Mouse (Mus musculus) limb, embryonic 13.5 days (tissue): ENCODE data around the gene Ankrd13c. TPM values are rescaled to one million over a fixed set of nuclear protein-coding genes. Genes with fewer than 3 reads are reported as not detected.

Experiments used
- ATAC-seq: fragments of 200-750 bp; cut with Nextera tagmentation; 2 replicates; pipeline ENCODE4 v1.8.0; 2017; ENCODE audit warnings: low read depth, moderate number of reproducible peaks, moderate TSS enrichment; ENCODE audit not compliant: low FRiP score
- H3K27ac ChIP-seq: fragments of 300-500 bp; sonication (generic); 2 replicates; pipeline ENCODE4 v1.5.1; 2015; ENCODE audit warnings: inconsistent platforms, mild to moderate bottlenecking, moderate library complexity
- H3K27me3 ChIP-seq: fragments of 300-500 bp; sonication (generic); 2 replicates; pipeline ENCODE4 v1.6.1; 2015; ENCODE audit warnings: mild to moderate bottlenecking, inconsistent platforms
- H3K36me3 ChIP-seq: fragments of 300-500 bp; sonication (generic); 2 replicates; pipeline ENCODE4 v1.6.1; 2015; ENCODE audit warnings: inconsistent platforms, mild to moderate bottlenecking, moderate library complexity
- H3K4me1 ChIP-seq: fragments of 300-500 bp; sonication (generic); 2 replicates; pipeline ENCODE4 v1.6.1; 2015; ENCODE audit warnings: inconsistent platforms
- H3K4me2 ChIP-seq: fragments of 300-500 bp; sonication (generic); replicated peaks from 2 replicates; pipeline ENCODE4 v1.6.1; 2015; ENCODE audit warnings: inconsistent platforms, mild to moderate bottlenecking, moderate library complexity
- H3K4me3 ChIP-seq: fragments of 300-500 bp; sonication (generic); 2 replicates; pipeline ENCODE4 v1.5.1; 2015; ENCODE audit warnings: moderate library complexity, mild to moderate bottlenecking, inconsistent platforms
- H3K9ac ChIP-seq: fragments of 300-500 bp; sonication (generic); 2 replicates; pipeline ENCODE4 v1.6.1; 2015; ENCODE audit warnings: mild to moderate bottlenecking, inconsistent platforms
- H3K9me3 ChIP-seq: fragments of 300-500 bp; sonication (generic); 2 replicates; pipeline ENCODE4 v1.6.1; 2016; ENCODE audit warnings: inconsistent platforms
- WGBS: fragments of 180-500 bp; shearing (Covaris S2); methylation state at CpG from one replicate; pipeline ENCODE4 v1.1.7; 2015; 5-methylcytosine and 5-hydroxymethylcytosine counted together
- polyA plus RNA-seq: library from polyadenylated mRNA; unstranded; fragments of >200 nt; fragmentation: Nextera tagmentation; extraction: Ambion mirVana; gene quantifications from 2 replicates; pipeline ENCODE4 v1.2.1, GENCODE M21; 2015

Ankrd13c gene
- polyA plus RNA-seq: 14.9 and 15.5 TPM in 2 replicates

DNA sequence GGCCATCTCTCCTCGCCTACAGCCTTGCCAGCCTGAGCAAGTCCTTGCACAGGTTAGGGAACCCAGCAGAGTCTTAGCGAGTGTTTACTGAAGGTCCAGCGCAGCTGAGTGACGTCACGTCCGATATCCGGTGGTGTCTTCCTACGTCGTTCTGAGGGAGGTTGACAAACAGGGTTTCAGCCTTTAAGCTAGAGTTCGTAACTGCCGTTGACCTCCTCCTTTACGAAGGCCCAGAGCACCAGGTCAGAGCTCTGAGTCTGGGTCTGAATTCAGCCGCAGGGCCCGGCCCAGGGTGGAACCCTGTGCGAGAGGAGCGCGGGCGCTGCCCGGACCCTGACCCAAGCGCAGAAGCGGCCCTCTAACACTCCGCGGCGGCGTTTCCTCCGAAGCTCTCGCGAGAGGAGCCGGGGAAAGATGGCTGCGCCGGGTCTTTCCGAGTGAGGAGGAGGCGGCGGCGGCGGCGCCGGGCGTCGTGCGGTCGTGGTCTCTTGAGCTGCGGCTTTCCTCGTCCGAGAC, at the start of gene Ankrd13c:
Gene Ankrd13c (plus strand): TSS at position 397 of the 516 bp plus-strand sequence.
- no peaks in the 10 kb centered on the region for H3K27me3 ChIP-seq
- peak within 1 kb of the TSS; percentile 95 for H3K4me2 ChIP-seq
- ATAC-seq: peak; percentile 99
- WGBS: under 1% methylated on average over 45 of the region's 45 CpGs
- H3K27ac ChIP-seq: peak within 1 kb of the TSS; percentile 97
- H3K4me1 ChIP-seq: peaks cover 19% of the 10 kb centered on the region
- no peaks in the 10 kb centered on the region for H3K9me3 ChIP-seq
- peak within 1 kb of the TSS; percentile 97 for H3K9ac ChIP-seq
- peaks cover 3% of the 10 kb centered on the region for H3K36me3 ChIP-seq
- peak within 1 kb of the TSS; percentile 98 for H3K4me3 ChIP-seq

DNA sequence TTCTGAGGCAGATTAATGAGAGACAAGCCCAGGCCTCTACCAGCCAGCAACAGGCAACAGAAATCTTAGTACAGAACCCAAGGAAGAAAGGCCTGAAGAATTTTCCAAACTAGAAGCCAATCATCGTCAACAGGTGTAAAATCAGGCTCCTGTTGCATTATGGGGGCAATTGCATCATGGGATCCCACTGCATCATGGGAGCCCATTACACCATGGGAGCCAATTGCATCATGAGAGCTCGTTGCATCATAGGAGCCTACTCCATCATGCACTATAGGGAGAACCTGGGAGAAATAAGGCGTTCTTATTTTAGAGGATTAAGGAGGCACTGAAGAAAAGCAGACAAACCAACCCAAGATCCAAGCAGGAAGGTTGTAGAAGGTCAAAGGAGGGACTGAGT, 49.4 kb upstream of the Ankrd13c start:
- ATAC-seq: no peak
- WGBS: 79% methylated on average over 3 of the region's 3 CpGs
- H3K4me3 ChIP-seq: no peak overlapping the region
- H3K36me3 ChIP-seq: no peaks in the 10 kb centered on the region
- no peak overlapping the region for H3K27ac ChIP-seq
- no peaks in the 10 kb centered on the region for H3K4me1 ChIP-seq
- H3K27me3 ChIP-seq: no peaks in the 10 kb centered on the region
- H3K4me2 ChIP-seq: no peak overlapping the region
- H3K9me3 ChIP-seq: no peaks in the 10 kb centered on the region
- no peak overlapping the region for H3K9ac ChIP-seq

DNA sequence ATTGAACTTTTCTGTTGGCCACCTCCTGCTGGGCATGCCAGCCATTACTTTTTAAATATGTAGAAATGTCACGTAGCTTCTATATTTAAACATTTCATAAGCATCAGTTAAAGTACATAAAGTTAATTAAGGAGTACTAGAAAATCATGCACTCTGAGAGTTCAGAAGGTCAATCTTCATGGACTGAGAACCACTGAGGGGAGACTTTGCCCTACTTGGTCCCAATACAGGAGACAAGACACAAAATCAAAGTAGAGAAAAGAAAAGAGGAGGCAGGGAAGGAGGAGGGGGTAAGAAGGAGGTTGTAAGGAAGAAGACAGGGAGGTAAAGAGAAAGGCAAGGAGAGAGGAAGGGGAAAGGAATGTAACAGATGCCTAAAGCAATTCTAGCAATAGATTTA, 47.1 kb upstream of the Ankrd13c start:
- Histone ChIP-seq H3K27me3 (no peaks in the 10 kb centered on the region), H3K27ac (no peak overlapping the region), H3K9ac (no peak overlapping the region), H3K4me1 (no peaks in the 10 kb centered on the region), H3K4me3 (no peak overlapping the region), H3K4me2 (no peak overlapping the region), H3K9me3 (no peaks in the 10 kb centered on the region), H3K36me3 (0 out of 2 replicates have a peak, but pooled peaks cover 4% of the 10 kb centered on the region)
- WGBS: 82% methylated on average over 1 of the region's 1 CpGs
- ATAC-seq: no peak

DNA sequence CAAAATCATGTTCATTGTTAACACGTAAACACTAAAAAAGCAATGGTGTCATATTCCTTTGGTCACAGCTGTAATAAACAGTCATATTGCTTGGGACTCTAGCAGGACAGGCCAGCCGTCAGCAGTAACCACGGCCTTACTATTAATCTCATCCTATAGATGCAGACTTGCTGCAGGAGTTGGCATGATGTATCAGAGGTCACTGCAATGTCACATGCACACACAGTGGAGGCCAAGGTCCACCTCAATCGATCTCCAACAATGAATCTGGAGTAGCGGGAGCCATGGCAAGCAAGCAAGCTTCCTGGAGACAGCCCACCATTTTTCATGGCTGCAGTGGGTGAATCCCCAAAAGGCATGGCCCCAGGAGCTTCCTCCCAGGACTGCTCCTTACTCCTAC, 45.3 kb upstream of the Ankrd13c start:
- ATAC-seq: no peak
- no peak overlapping the region for H3K27ac ChIP-seq

DNA sequence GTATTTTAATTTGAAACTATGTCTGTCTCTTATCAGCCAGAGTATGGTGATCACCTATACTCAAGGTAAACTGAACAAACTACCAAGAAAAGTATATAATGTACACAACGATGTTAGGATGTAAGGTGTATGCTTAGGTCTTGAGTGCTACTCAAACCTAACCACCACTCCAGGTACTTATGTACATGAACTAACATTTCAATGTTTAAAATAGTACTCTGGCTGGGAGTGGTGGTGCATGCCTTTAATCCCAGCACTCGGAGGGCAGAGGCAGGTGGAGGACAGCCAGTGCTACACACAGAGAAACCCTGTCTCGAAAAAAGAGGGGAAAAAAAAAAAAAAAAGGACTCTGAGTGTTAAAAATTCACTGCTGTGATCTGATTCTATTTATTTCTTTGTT, 38.9 kb upstream of the Ankrd13c start:
- Histone ChIP-seq H3K9me3 (no peaks in the 10 kb centered on the region), H3K4me1 (no peaks in the 10 kb centered on the region), H3K4me2 (no peak overlapping the region), H3K27me3 (no peaks in the 10 kb centered on the region), H3K4me3 (no peak overlapping the region), H3K27ac (no peak overlapping the region), H3K36me3 (peaks cover 9% of the 10 kb centered on the region; the same call in 1 of the 2 replicates), H3K9ac (no peak overlapping the region)
- no peak for ATAC-seq
- WGBS: 87% methylated on average over 3 of the region's 3 CpGs

More for the DNA sequence above, 45.3 kb upstream of the Ankrd13c start:
- Histone ChIP-seq H3K4me2 (no peak overlapping the region), H3K36me3 (peaks cover 9% of the 10 kb centered on the region; the same call in 1 of the 2 replicates), H3K9ac (no peak overlapping the region), H3K4me3 (no peak overlapping the region), H3K9me3 (no peaks in the 10 kb centered on the region), H3K4me1 (no peaks in the 10 kb centered on the region), H3K27me3 (no peaks in the 10 kb centered on the region)
- 85% methylated on average over 5 of the region's 5 CpGs for WGBS

DNA sequence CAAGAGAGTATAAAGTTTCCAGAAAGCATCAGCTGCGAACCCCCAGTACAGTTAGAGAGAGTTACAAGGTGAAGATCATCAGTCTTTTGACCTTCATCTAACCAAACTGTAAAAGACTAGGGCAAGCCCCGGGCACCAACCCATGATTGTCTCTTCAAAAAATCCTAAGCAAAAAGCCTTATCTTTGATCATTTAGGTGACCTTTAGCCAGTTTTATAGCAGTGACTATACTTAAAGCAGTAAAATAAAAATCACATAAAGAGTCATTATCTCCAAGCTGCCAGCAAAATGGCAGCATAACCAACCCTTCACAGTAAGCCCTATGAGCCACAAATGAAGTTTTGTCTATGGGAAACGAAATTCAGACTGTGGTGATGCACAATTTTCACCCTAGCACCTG, 36.8 kb upstream of the Ankrd13c start:
- H3K27me3 ChIP-seq: no peaks in the 10 kb centered on the region
- H3K36me3 ChIP-seq: peaks cover 5% of the 10 kb centered on the region; the same call in 1 of the 2 replicates
- H3K9me3 ChIP-seq: no peaks in the 10 kb centered on the region
- 74% methylated on average over 3 of the region's 3 CpGs for WGBS
- ATAC-seq: no peak
- no peak overlapping the region for H3K9ac ChIP-seq
- no peaks in the 10 kb centered on the region for H3K4me1 ChIP-seq
- H3K27ac ChIP-seq: no peak overlapping the region
- no peak overlapping the region for H3K4me2 ChIP-seq
- H3K4me3 ChIP-seq: no peak overlapping the region

DNA sequence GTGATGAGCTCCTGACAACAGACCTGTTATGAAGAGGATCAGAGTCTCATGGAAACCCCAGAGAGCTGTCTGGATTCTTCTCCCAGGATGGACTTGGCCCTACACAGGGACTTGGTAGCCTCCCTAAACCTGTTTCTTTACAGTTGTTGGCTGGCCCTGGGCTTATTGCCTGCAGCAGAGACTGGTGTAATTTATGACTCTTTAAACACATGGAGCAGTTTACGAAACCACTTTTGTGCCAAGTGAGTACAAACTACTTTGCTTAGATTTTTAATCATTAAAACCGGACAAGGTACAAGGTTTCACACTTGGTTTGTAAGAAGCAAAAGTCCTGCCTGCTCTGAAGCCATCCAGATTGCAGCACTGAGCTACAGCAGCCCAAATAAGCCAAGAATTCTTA, 34.9 kb upstream of the Ankrd13c start:
- no peaks in the 10 kb centered on the region; the same call in 1 of the 2 replicates for H3K36me3 ChIP-seq
- no peaks in the 10 kb centered on the region for H3K9me3 ChIP-seq
- no peak overlapping the region for H3K9ac ChIP-seq
- 66% methylated on average over 2 of the region's 2 CpGs for WGBS
- no peaks in the 10 kb centered on the region for H3K27me3 ChIP-seq
- no peak overlapping the region for H3K4me2 ChIP-seq
- no peak for ATAC-seq
- no peak overlapping the region for H3K4me3 ChIP-seq
- no peak overlapping the region for H3K27ac ChIP-seq
- no peaks in the 10 kb centered on the region for H3K4me1 ChIP-seq

DNA sequence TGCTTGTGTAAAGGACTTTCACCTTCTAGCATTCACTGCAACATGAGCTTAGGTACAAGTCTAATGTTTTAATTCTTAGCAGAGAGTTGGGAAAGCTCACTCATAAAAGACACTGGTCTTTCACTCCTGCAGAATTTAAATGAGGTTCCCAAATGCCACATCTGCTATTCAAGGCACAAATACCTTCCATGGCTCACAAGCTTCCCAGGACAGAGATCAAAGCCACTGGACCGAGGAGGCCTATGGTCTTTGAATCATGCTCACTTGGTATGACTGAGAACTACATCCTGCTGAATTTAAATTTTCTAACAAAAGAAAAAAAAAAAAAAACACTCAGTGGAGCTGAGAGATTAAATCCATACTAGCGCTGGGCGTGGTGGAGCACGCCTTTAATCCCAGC, 30.7 kb upstream of the Ankrd13c start:
- H3K4me1 ChIP-seq: no peaks in the 10 kb centered on the region
- no peak overlapping the region for H3K4me2 ChIP-seq
- ATAC-seq: no peak

DNA sequence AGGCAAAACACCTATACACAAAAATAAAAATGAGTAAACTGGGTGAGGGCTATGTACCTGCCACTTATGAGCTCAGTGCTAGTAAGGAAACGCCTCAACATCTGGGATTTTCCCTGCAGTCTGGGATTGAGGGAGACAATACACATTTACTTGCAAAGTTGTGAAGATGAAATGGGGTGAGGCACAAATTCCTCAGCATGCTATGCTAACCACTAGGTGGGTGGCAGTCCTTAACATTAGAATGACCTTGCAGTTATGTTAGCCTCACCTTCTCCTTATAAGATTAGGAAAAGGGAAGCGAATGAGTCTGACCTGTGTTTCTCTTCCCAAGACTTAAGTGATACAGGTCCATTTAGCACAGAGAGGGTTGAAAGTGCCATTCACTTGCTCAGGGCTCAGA, 25.7 kb upstream of the Ankrd13c start:
- H3K4me3 ChIP-seq: no peak overlapping the region
- H3K9ac ChIP-seq: no peak overlapping the region
- H3K27me3 ChIP-seq: no peaks in the 10 kb centered on the region
- no peak overlapping the region for H3K4me2 ChIP-seq
- H3K4me1 ChIP-seq: peaks cover 4% of the 10 kb centered on the region; the same call in 1 of the 2 replicates
- no peaks in the 10 kb centered on the region for H3K36me3 ChIP-seq
- 83% methylated on average over 2 of the region's 2 CpGs for WGBS
- H3K27ac ChIP-seq: no peak overlapping the region
- no peak for ATAC-seq
- no peaks in the 10 kb centered on the region for H3K9me3 ChIP-seq

More for the DNA sequence above, 30.7 kb upstream of the Ankrd13c start:
- 89% methylated on average over 4 of the region's 4 CpGs for WGBS
- no peak overlapping the region for H3K9ac ChIP-seq
- H3K36me3 ChIP-seq: no peaks in the 10 kb centered on the region; the same call in 1 of the 2 replicates
- H3K27ac ChIP-seq: no peak overlapping the region
- H3K27me3 ChIP-seq: no peaks in the 10 kb centered on the region
- no peak overlapping the region for H3K4me3 ChIP-seq
- H3K9me3 ChIP-seq: no peaks in the 10 kb centered on the region

DNA sequence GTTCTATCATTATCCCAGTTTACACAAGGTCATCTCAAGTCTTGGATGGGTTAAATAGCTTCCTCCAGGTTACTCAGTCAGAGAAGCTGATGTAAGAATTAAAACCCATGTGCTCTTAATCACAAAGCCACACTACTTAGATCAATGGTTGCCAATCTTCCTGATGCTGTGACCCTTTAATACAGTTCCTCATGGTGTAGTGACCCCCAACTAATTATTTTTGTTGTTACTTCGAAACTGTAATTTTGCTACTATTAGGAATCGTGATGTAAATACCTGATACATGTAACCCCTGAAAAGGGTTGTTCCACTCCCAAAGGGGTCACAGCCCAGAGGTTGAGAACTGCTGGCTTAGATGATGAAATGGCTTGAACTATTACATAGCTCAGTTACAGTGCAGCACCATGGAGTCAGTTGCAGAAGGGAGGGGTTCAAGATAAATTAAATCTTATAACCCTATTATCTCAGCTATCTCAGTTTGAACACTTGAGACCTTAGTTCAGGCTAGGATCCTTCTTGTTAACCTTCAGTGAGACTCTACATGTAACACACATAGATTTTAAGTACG, 23.7 kb upstream of the Ankrd13c start:
- H3K4me2 ChIP-seq: no peak overlapping the region; the same call in 1 of the 2 replicates
- H3K27me3 ChIP-seq: no peaks in the 10 kb centered on the region
- 83% methylated on average over 3 of the region's 3 CpGs for WGBS
- no peaks in the 10 kb centered on the region for H3K9me3 ChIP-seq
- no peak overlapping the region for H3K9ac ChIP-seq
- H3K36me3 ChIP-seq: no peaks in the 10 kb centered on the region
- no peak overlapping the region for H3K4me3 ChIP-seq
- peaks cover 4% of the 10 kb centered on the region; the same call in 1 of the 2 replicates for H3K4me1 ChIP-seq
- ATAC-seq: no peak
- no peak overlapping the region for H3K27ac ChIP-seq

DNA sequence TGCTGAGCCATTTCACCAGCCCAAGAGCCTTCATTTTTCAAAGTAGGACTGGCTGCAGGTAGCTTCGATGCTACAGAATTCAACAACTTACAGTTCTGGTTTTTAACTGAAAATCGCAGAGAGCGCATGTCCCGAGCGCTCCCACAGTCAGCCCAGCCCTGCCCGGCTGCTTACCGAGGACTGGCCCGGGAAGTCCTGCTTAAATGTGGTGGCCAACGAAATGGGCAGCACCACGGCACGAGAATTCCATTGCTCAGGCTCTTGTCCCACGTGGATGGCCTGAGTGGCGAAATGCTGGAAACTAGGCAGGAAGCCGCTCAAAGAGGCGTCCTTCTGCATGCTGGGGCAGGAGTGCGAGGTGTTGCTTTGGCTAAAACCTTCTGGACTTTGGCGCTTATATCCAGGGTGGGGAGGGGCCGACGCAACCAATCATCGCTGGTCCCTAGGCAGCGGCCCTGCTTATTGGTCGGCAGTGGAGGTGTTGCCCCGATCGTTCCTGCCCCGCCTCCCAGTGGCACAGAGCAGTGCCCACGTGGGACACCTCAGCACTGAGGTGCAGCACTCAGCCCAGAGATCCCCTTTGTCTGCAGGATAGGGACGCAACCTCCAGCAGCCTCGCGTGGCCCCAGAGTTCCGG, 22.2 kb upstream of the Ankrd13c start, which contains the start of gene Cth:
Gene Cth (minus strand): TSS at position 386 of the 637 bp plus-strand sequence.
- Histone ChIP-seq H3K4me2 (peak within 1 kb of the TSS; percentile 87), H3K9ac (peak within 1 kb of the TSS; percentile 68), H3K4me3 (peak within 1 kb of the TSS; percentile 55), H3K36me3 (no peaks in the 10 kb centered on the region), H3K27me3 (no peaks in the 10 kb centered on the region), H3K4me1 (peaks cover 4% of the 10 kb centered on the region; the same call in 1 of the 2 replicates), H3K9me3 (no peaks in the 10 kb centered on the region), H3K27ac (no peak within 1 kb of the TSS)
- ATAC-seq: peak; percentile 100
- WGBS: under 1% methylated on average over 30 of the region's 30 CpGs

DNA sequence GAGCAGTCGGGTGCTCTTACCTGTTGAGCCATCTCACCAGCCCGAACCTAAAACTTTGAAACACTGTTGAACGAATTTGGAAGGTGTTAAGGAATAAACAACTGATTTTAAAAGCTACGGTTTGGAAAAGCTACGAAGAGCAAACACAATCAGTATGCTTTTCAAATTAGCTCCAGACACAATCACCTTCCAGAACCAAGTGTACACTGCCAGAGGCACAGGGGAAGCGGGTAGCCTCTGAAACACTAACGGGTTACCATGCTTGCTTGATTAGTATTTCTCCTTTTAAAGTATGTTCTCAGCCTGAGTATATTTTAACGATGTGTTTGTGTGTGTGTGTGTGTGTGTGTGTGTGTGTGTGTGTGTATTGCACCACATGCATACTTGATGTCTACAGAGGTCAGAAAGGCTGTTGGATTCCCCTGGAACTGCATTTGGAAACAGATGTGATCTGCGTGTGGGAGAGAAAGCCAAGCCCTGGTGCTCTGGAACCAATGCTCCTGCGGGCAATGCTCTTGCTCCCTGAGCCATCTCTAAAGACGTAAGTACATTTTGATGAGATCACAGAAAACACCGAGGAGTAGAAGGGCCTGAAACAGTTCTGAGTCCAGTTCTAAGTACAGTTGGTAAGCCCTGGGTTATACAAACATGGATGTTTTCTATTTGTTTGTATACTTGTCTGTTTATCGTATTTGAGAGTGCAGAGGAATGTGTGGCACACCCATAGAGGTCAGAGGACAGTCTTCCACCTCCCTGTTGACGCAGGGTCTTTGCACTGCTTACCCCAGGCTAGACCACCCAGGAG, 21.1 kb upstream of the Ankrd13c start:
- H3K36me3 ChIP-seq: no peaks in the 10 kb centered on the region
- WGBS: 56% methylated on average over 14 of the region's 14 CpGs
- peaks cover 4% of the 10 kb centered on the region; the same call in 1 of the 2 replicates for H3K4me1 ChIP-seq
- no peaks in the 10 kb centered on the region for H3K27me3 ChIP-seq
- H3K4me3 ChIP-seq: no peak overlapping the region
- H3K4me2 ChIP-seq: no peak overlapping the region
- no peaks in the 10 kb centered on the region for H3K9me3 ChIP-seq
- no peak for ATAC-seq
- no peak overlapping the region for H3K27ac ChIP-seq
- no peak overlapping the region for H3K9ac ChIP-seq
